Mouse (Mus musculus): Measurements from ENCODE around the gene Scnn1g. TPM values are rescaled to one million over a fixed set of nuclear protein-coding genes. Genes with fewer than 3 reads are reported as not detected.
A peak's percentile ranks its signal among the peaks of the same experiment; 100 is the strongest.

The Scnn1g gene
- polyA plus RNA-seq, 1 experiment = not detected

GRCm38 (mm10) chr7:121697574-121697973 lies 36.7 kb upstream of the Scnn1g start:
- H3K4me2 ChIP-seq (ENCODE audit: low read depth) = peak overlapping the region; percentile 19
- H3K79me2 ChIP-seq (ENCODE audit: control insufficient read depth, insufficient read depth) = peaks cover 99% of the 10 kb centered on the region
- no peak overlapping the region for H3ac ChIP-seq (ENCODE audit: control insufficient read depth, insufficient read length)
- no peaks in the 10 kb centered on the region for H3K36me3 ChIP-seq (ENCODE audit: control insufficient read depth, insufficient read depth)
- H3K4me3 ChIP-seq = no peak overlapping the region
- no peak for TF ChIP-seq REST (IDR thresholded peaks at IDR 0.05; ENCODE audit: insufficient read depth, insufficient read length)
- no peak for TF ChIP-seq MYOG (IDR thresholded peaks at IDR 0.05; ENCODE audit: control insufficient read depth in 1 of 3, insufficient read depth in 1 of 3, insufficient read length in 2 of 3, low read depth in 2 of 3)
- TF ChIP-seq POLR2A (IDR thresholded peaks at IDR 0.05; ENCODE audit: insufficient read length, low read depth) = no peak
- no peak for TF ChIP-seq CEBPB (IDR thresholded peaks at IDR 0.05; ENCODE audit: insufficient read depth, poor library complexity, severe bottlenecking)
- TF ChIP-seq TCF12 (IDR thresholded peaks at IDR 0.05; ENCODE audit: insufficient read depth, poor library complexity, severe bottlenecking) = no peak
- TF ChIP-seq USF1 (IDR thresholded peaks at IDR 0.05; ENCODE audit: low read depth) = no peak
- no peak for TF ChIP-seq TCF3 (IDR thresholded peaks at IDR 0.05; ENCODE audit: insufficient read length, low read depth)
- TF ChIP-seq MAX (IDR thresholded peaks at IDR 0.05; ENCODE audit: low read depth) = no peak
- no peak for TF ChIP-seq E2F4 (IDR thresholded peaks at IDR 0.05; ENCODE audit: insufficient read depth)
- no peak for TF ChIP-seq POLR2AphosphoS2 (IDR thresholded peaks at IDR 0.05; ENCODE audit: insufficient read length, low read depth)
- TF ChIP-seq SRF (IDR thresholded peaks at IDR 0.05; ENCODE audit: control insufficient read depth, insufficient read length, low read depth) = no peak
- TF ChIP-seq MYOD1 (IDR thresholded peaks at IDR 0.05; ENCODE audit: control insufficient read depth in 1 of 3, insufficient read length in 2 of 3, low read depth in 2 of 3) = no peak
- H3K27me3 ChIP-seq (ENCODE audit: control insufficient read depth, insufficient read depth, insufficient read length) = no peaks in the 10 kb centered on the region

GRCm38 (mm10) chr7:121699218-121699617 lies 35.1 kb upstream of the Scnn1g start:
- Histone ChIP-seq H3K4me2 (ENCODE audit: low read depth) (no peak overlapping the region), H3ac (ENCODE audit: control insufficient read depth, insufficient read length) (no peak overlapping the region), H3K4me3 (no peak overlapping the region), H3K27me3 (ENCODE audit: control insufficient read depth, insufficient read depth, insufficient read length) (no peaks in the 10 kb centered on the region), H3K36me3 (ENCODE audit: control insufficient read depth, insufficient read depth) (no peaks in the 10 kb centered on the region), H3K79me2 (ENCODE audit: control insufficient read depth, insufficient read depth) (peaks cover 100% of the 10 kb centered on the region)
- TF ChIP-seq MYOG (IDR thresholded peaks at IDR 0.05; ENCODE audit: control insufficient read depth in 1 of 3, insufficient read depth in 1 of 3, insufficient read length in 2 of 3, low read depth in 2 of 3) = no peak
- no peak for TF ChIP-seq TCF12 (IDR thresholded peaks at IDR 0.05; ENCODE audit: insufficient read depth, poor library complexity, severe bottlenecking)
- no peak for TF ChIP-seq E2F4 (IDR thresholded peaks at IDR 0.05; ENCODE audit: insufficient read depth)
- TF ChIP-seq MYOD1 (IDR thresholded peaks at IDR 0.05; ENCODE audit: control insufficient read depth in 1 of 3, insufficient read length in 2 of 3, low read depth in 2 of 3) = no peak
- TF ChIP-seq TCF3 (IDR thresholded peaks at IDR 0.05; ENCODE audit: insufficient read length, low read depth) = no peak
- no peak for TF ChIP-seq POLR2A (IDR thresholded peaks at IDR 0.05; ENCODE audit: insufficient read length, low read depth)
- no peak for TF ChIP-seq USF1 (IDR thresholded peaks at IDR 0.05; ENCODE audit: low read depth)
- TF ChIP-seq REST (IDR thresholded peaks at IDR 0.05; ENCODE audit: insufficient read depth, insufficient read length) = no peak
- no peak for TF ChIP-seq SRF (IDR thresholded peaks at IDR 0.05; ENCODE audit: control insufficient read depth, insufficient read length, low read depth)
- no peak for TF ChIP-seq POLR2AphosphoS2 (IDR thresholded peaks at IDR 0.05; ENCODE audit: insufficient read length, low read depth)
- TF ChIP-seq CEBPB (IDR thresholded peaks at IDR 0.05; ENCODE audit: insufficient read depth, poor library complexity, severe bottlenecking) = no peak
- no peak for TF ChIP-seq MAX (IDR thresholded peaks at IDR 0.05; ENCODE audit: low read depth)

DNA sequence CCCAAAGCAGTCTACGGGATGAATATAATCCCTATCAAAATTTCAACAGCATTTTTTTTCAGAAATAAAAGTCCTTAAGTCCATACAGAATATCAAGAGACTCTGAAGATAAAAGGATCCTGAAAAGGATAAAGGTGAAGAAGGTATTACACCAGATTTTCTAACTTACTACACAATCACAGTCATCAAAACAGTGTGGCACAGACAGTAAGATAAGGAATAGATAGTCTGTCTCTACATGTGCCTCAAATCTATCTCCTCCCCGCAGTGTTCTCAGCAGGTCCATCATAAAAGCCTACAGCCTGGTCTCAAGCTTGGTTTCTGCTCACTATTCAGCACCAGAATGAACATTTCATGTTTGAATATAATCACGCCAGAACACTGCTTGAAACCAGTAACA lies 33.8 kb upstream of the Scnn1g start:
- H3ac ChIP-seq (ENCODE audit: control insufficient read depth, insufficient read length) = no peak overlapping the region
- TF ChIP-seq REST (IDR thresholded peaks at IDR 0.05; ENCODE audit: insufficient read depth, insufficient read length) (no peak), POLR2A (IDR thresholded peaks at IDR 0.05; ENCODE audit: insufficient read length, low read depth) (no peak), USF1 (IDR thresholded peaks at IDR 0.05; ENCODE audit: low read depth) (no peak), POLR2AphosphoS2 (IDR thresholded peaks at IDR 0.05; ENCODE audit: insufficient read length, low read depth) (no peak), MYOG (IDR thresholded peaks at IDR 0.05; ENCODE audit: control insufficient read depth in 1 of 3, insufficient read depth in 1 of 3, insufficient read length in 2 of 3, low read depth in 2 of 3) (no peak), TCF12 (IDR thresholded peaks at IDR 0.05; ENCODE audit: insufficient read depth, poor library complexity, severe bottlenecking) (no peak), MAX (IDR thresholded peaks at IDR 0.05; ENCODE audit: low read depth) (no peak), E2F4 (IDR thresholded peaks at IDR 0.05; ENCODE audit: insufficient read depth) (no peak), TCF3 (IDR thresholded peaks at IDR 0.05; ENCODE audit: insufficient read length, low read depth) (no peak), CEBPB (IDR thresholded peaks at IDR 0.05; ENCODE audit: insufficient read depth, poor library complexity, severe bottlenecking) (no peak), MYOD1 (IDR thresholded peaks at IDR 0.05; ENCODE audit: control insufficient read depth in 1 of 3, insufficient read length in 2 of 3, low read depth in 2 of 3) (no peak), SRF (IDR thresholded peaks at IDR 0.05; ENCODE audit: control insufficient read depth, insufficient read length, low read depth) (no peak)
- H3K4me3 ChIP-seq = no peak overlapping the region
- H3K36me3 ChIP-seq (ENCODE audit: control insufficient read depth, insufficient read depth) = no peaks in the 10 kb centered on the region
- no peak overlapping the region for H3K4me2 ChIP-seq (ENCODE audit: low read depth)
- peaks cover 100% of the 10 kb centered on the region for H3K79me2 ChIP-seq (ENCODE audit: control insufficient read depth, insufficient read depth)
- no peaks in the 10 kb centered on the region for H3K27me3 ChIP-seq (ENCODE audit: control insufficient read depth, insufficient read depth, insufficient read length)

GRCm38 (mm10) chr7:121701983-121702382 lies 32.3 kb upstream of the Scnn1g start:
- Histone ChIP-seq H3K27me3 (ENCODE audit: control insufficient read depth, insufficient read depth, insufficient read length) (no peaks in the 10 kb centered on the region), H3K4me2 (ENCODE audit: low read depth) (no peak overlapping the region), H3K79me2 (ENCODE audit: control insufficient read depth, insufficient read depth) (peaks cover 95% of the 10 kb centered on the region), H3K36me3 (ENCODE audit: control insufficient read depth, insufficient read depth) (no peaks in the 10 kb centered on the region), H3ac (ENCODE audit: control insufficient read depth, insufficient read length) (no peak overlapping the region), H3K4me3 (no peak overlapping the region)
- TF ChIP-seq REST (IDR thresholded peaks at IDR 0.05; ENCODE audit: insufficient read depth, insufficient read length) (no peak), POLR2AphosphoS2 (IDR thresholded peaks at IDR 0.05; ENCODE audit: insufficient read length, low read depth) (no peak), MAX (IDR thresholded peaks at IDR 0.05; ENCODE audit: low read depth) (no peak), POLR2A (IDR thresholded peaks at IDR 0.05; ENCODE audit: insufficient read length, low read depth) (no peak), MYOG (IDR thresholded peaks at IDR 0.05; ENCODE audit: control insufficient read depth in 1 of 3, insufficient read depth in 1 of 3, insufficient read length in 2 of 3, low read depth in 2 of 3) (no peak), USF1 (IDR thresholded peaks at IDR 0.05; ENCODE audit: low read depth) (no peak), TCF3 (IDR thresholded peaks at IDR 0.05; ENCODE audit: insufficient read length, low read depth) (no peak), CEBPB (IDR thresholded peaks at IDR 0.05; ENCODE audit: insufficient read depth, poor library complexity, severe bottlenecking) (no peak), E2F4 (IDR thresholded peaks at IDR 0.05; ENCODE audit: insufficient read depth) (no peak)
